Mouse (Mus musculus) activated CD4-positive, CD25-positive, alpha-beta regulatory T cell, adult 9 weeks (primary cell): Measurements from ENCODE around the gene Dusp9. TPM values are rescaled to one million over a fixed set of nuclear protein-coding genes. Genes with fewer than 3 reads are reported as not detected.

ENCODE experiments used
- polyA plus RNA-seq: library from polyadenylated mRNA; unstranded; fragments of 100-300 nt; shearing (Covaris generic); gene quantifications from one replicate; pipeline ENCODE4 v1.2.1, GENCODE M21; 2017

The Dusp9 gene
- polyA plus RNA-seq: 0.33 TPM

GRCm38 (mm10) chrX:73639255-73639675 is at the start of gene Dusp9:
Dusp9 (plus strand) TSS chrX:73639419.

GRCm38 (mm10) chrX:73659575-73660283 is 20.5 kb downstream of the Dusp9 start, which contains the start of gene Pnck:
Pnck (minus strand) TSS chrX:73660117.

GRCm38 (mm10) chrX:73672879-73673618 is 33.8 kb downstream of the Dusp9 start, which contains the start of gene Slc6a8:
Slc6a8 (plus strand) TSS chrX:73673150.

Other genes starting within 250 kb of the Dusp9 start
- not detected for gene Gm18336, start 240.7 kb upstream of the Dusp9 start, polyA plus RNA-seq
- gene Zfp92, start 228.3 kb upstream of the Dusp9 start, polyA plus RNA-seq: 0.15 TPM
- gene Trex2, start 204.1 kb upstream of the Dusp9 start, polyA plus RNA-seq: not detected
- 28.5 TPM for gene Haus7, start 180.4 kb upstream of the Dusp9 start, polyA plus RNA-seq
- gene Bgn, start 155.8 kb upstream of the Dusp9 start, polyA plus RNA-seq: 0.22 TPM
- gene Atp2b3, start 136.3 kb upstream of the Dusp9 start, polyA plus RNA-seq: not detected
- gene Pnck, start 20.7 kb downstream of the Dusp9 start, polyA plus RNA-seq: 1.7 TPM
- 0.13 TPM for gene Slc6a8, start 33.7 kb downstream of the Dusp9 start, polyA plus RNA-seq
- 351 TPM for gene Bcap31, start 76.8 kb downstream of the Dusp9 start, polyA plus RNA-seq
- 48.7 TPM for gene Abcd1, start 77.2 kb downstream of the Dusp9 start, polyA plus RNA-seq
- gene Plxnb3, start 117.7 kb downstream of the Dusp9 start, polyA plus RNA-seq: 0.05 TPM
- gene Srpk3, start 135.0 kb downstream of the Dusp9 start, polyA plus RNA-seq: 1.5 TPM
- gene Idh3g, start 147.5 kb downstream of the Dusp9 start, polyA plus RNA-seq: 231 TPM
- 233 TPM for gene Ssr4, start 147.6 kb downstream of the Dusp9 start, polyA plus RNA-seq
- 0.39 TPM for gene Pdzd4, start 185.6 kb downstream of the Dusp9 start, polyA plus RNA-seq